Mouse (Mus musculus) spleen, adult 2 months (tissue): ENCODE measurements around the gene Hdgf.
"Not testable (repeated sequence)": the region's sequence is repeated elsewhere in the genome, so short reads cannot be mapped to it uniquely, and the experiment has no call there.

ENCODE experiments used
- CTCF ChIP-seq: fragments of 200-500 bp; IDR thresholded peaks from 2 replicates; pipeline ENCODE4 v1.5.1; 2011; ENCODE audit warnings: mild to moderate bottlenecking, inconsistent platforms; ENCODE audit not compliant: insufficient read depth, insufficient read length, insufficient replicate concordance; ENCODE audit errors: extremely low read depth
- POLR2A ChIP-seq: fragments of 200-500 bp; IDR thresholded peaks from 2 replicates; pipeline ENCODE4 v1.6.1; 2011; ENCODE audit warnings: low read depth, low read length, inconsistent platforms

DNA sequence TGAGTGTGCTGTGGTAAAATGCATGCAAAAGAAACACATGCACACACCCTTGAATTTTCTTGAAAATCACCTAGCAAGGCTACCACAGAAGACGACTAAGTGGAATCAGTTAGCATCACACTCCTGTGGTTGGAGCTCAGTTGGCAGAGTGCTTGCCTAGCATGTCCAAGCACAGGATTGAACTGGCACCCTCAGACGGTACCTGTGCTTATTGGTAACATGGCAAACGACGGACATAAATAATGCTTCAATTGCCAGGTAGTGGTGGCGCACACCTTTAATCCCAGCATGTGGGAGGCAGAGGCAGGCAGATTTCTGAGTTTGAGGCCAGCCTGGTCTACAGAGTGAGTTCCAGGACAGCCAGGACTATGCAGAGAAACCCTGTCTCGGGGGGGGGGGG lies 4.2 kb upstream of the Hdgf start:
- TF ChIP-seq CTCF, POLR2A: not testable (repeated sequence)
